Mouse (Mus musculus): Measurements from ENCODE around the gene Hs6st3. TPM values are rescaled to one million over a fixed set of nuclear protein-coding genes. Genes with fewer than 3 reads are reported as not detected.

The Hs6st3 gene
- 0.08 and 0.18 TPM in 2 replicates for polyA plus RNA-seq (2015; fragmentation: Nextera tagmentation; extraction: Ambion mirVana)

- Histone ChIP-seq H3K27ac (no peak within 1 kb of the TSS), H3K27me3 (peaks cover 64% of the 10 kb centered on the region), H3K36me3 (no peaks in the 10 kb centered on the region), H3K4me2 (peak within 1 kb of the TSS; percentile 100), H3K9ac (peak within 1 kb of the TSS; percentile 53), H3K4me1 (replicated peaks) (peaks cover 20% of the 10 kb centered on the region), H3K9me3 (replicated peaks) (no peaks in the 10 kb centered on the region), H3K4me3 (peak within 1 kb of the TSS; percentile 72)
- ATAC-seq (replicated peaks; ENCODE audit: insufficient number of reproducible peaks, insufficient read depth, low FRiP score, low read depth), result no peak
- WGBS, result under 1% methylated on average over 94 of the region's 100 CpGs
Measured at GRCm38 (mm10) chr14:119137906-119138785, at the start of gene Hs6st3. Gene Hs6st3 (plus strand): TSS chr14:119138341.

- WGBS, result under 1% methylated on average over 72 of the region's 72 CpGs
- no peaks in the 10 kb centered on the region for H3K27me3 ChIP-seq
- H3K4me3 ChIP-seq, result peak within 1 kb of the TSS; percentile 77
- no peaks in the 10 kb centered on the region for H3K9me3 ChIP-seq (replicated peaks)
- H3K4me2 ChIP-seq, result peak within 1 kb of the TSS; percentile 94
- H3K27ac ChIP-seq, result peak within 1 kb of the TSS; percentile 51
- ATAC-seq (replicated peaks; ENCODE audit: insufficient number of reproducible peaks, insufficient read depth, low FRiP score, low read depth), result peak; percentile 83
- peak within 1 kb of the TSS; percentile 76 for H3K9ac ChIP-seq
- no peaks in the 10 kb centered on the region for H3K36me3 ChIP-seq
- peaks cover 8% of the 10 kb centered on the region for H3K4me1 ChIP-seq (replicated peaks)
Measured at GRCm38 (mm10) chr14:119098851-119099569, 39.1 kb upstream of the Hs6st3 start, which contains the start of gene Uggt2. Gene Uggt2 (minus strand): TSS chr14:119099430.

- H3K9me3 ChIP-seq (replicated peaks), result no peaks in the 10 kb centered on the region
- no peaks in the 10 kb centered on the region for H3K36me3 ChIP-seq
- peak overlapping the region; percentile 94 for H3K4me2 ChIP-seq
- WGBS, result 2% methylated on average over 13 of the region's 13 CpGs
- H3K4me3 ChIP-seq, result peak overlapping the region; percentile 77
- H3K27ac ChIP-seq, result peak overlapping the region; percentile 51
- H3K9ac ChIP-seq, result peak overlapping the region; percentile 76
- peaks cover 8% of the 10 kb centered on the region for H3K4me1 ChIP-seq (replicated peaks)
- no peak for ATAC-seq (replicated peaks; ENCODE audit: insufficient number of reproducible peaks, insufficient read depth, low FRiP score, low read depth)
- H3K27me3 ChIP-seq, result no peaks in the 10 kb centered on the region
Measured at GRCm38 (mm10) chr14:119099570-119099891, 38.6 kb upstream of the Hs6st3 start.

- Histone ChIP-seq H3K9me3 (replicated peaks) (no peaks in the 10 kb centered on the region), H3K9ac (no peak overlapping the region), H3K4me2 (no peak overlapping the region), H3K27ac (no peak overlapping the region), H3K27me3 (no peaks in the 10 kb centered on the region), H3K4me1 (replicated peaks) (no peaks in the 10 kb centered on the region), H3K4me3 (no peak overlapping the region), H3K36me3 (no peaks in the 10 kb centered on the region)
- ATAC-seq (replicated peaks; ENCODE audit: insufficient number of reproducible peaks, insufficient read depth, low FRiP score, low read depth), result no peak
- 85% methylated on average over 8 of the region's 8 CpGs for WGBS
Measured at GRCm38 (mm10) chr14:119107591-119107990, 30.6 kb upstream of the Hs6st3 start.

GRCm38 (mm10) chr14:119108776-119109301 lies 29.3 kb upstream of the Hs6st3 start:
- WGBS, result 58% methylated on average over 7 of the region's 7 CpGs
- no peak for ATAC-seq (replicated peaks; ENCODE audit: insufficient number of reproducible peaks, insufficient read depth, low FRiP score, low read depth)

GRCm38 (mm10) chr14:119109776-119110218 lies 28.3 kb upstream of the Hs6st3 start:
- WGBS, result 76% methylated on average over 3 of the region's 3 CpGs
- no peak overlapping the region for H3K4me2 ChIP-seq
- H3K9me3 ChIP-seq (replicated peaks), result no peaks in the 10 kb centered on the region
- H3K27me3 ChIP-seq, result no peaks in the 10 kb centered on the region
- ATAC-seq (replicated peaks; ENCODE audit: insufficient number of reproducible peaks, insufficient read depth, low FRiP score, low read depth), result no peak
- H3K4me1 ChIP-seq (replicated peaks), result no peaks in the 10 kb centered on the region
- no peak overlapping the region for H3K9ac ChIP-seq
- no peak overlapping the region for H3K27ac ChIP-seq
- H3K4me3 ChIP-seq, result no peak overlapping the region
- no peaks in the 10 kb centered on the region for H3K36me3 ChIP-seq

More at GRCm38 (mm10) chr14:119108776-119109301, 29.3 kb upstream of the Hs6st3 start:
- H3K27me3 ChIP-seq, result no peaks in the 10 kb centered on the region
- no peak overlapping the region for H3K27ac ChIP-seq
- no peak overlapping the region for H3K4me2 ChIP-seq
- no peak overlapping the region for H3K4me3 ChIP-seq
- H3K9ac ChIP-seq, result no peak overlapping the region
- no peaks in the 10 kb centered on the region for H3K36me3 ChIP-seq
- H3K9me3 ChIP-seq (replicated peaks), result no peaks in the 10 kb centered on the region
- no peaks in the 10 kb centered on the region for H3K4me1 ChIP-seq (replicated peaks)

GRCm38 (mm10) chr14:119112558-119112957 lies 25.6 kb upstream of the Hs6st3 start:
- Histone ChIP-seq H3K9me3 (replicated peaks) (no peaks in the 10 kb centered on the region), H3K36me3 (no peaks in the 10 kb centered on the region), H3K27me3 (no peaks in the 10 kb centered on the region), H3K4me3 (no peak overlapping the region), H3K4me2 (no peak overlapping the region), H3K9ac (no peak overlapping the region), H3K27ac (no peak overlapping the region), H3K4me1 (replicated peaks) (no peaks in the 10 kb centered on the region)
- 69% methylated on average over 6 of the region's 6 CpGs for WGBS
- no peak for ATAC-seq (replicated peaks; ENCODE audit: insufficient number of reproducible peaks, insufficient read depth, low FRiP score, low read depth)

GRCm38 (mm10) chr14:119123582-119123981 lies 14.6 kb upstream of the Hs6st3 start:
- Histone ChIP-seq H3K27ac (peak overlapping the region; percentile 31; the same call in 1 of the 2 replicates), H3K4me1 (replicated peaks) (0 out of 2 replicates have a peak, but pooled peaks cover 2% of the 10 kb centered on the region), H3K36me3 (no peaks in the 10 kb centered on the region), H3K4me2 (peak overlapping the region; percentile 67), H3K9me3 (replicated peaks) (no peaks in the 10 kb centered on the region), H3K9ac (peak overlapping the region; percentile 45; the same call in 1 of the 2 replicates), H3K4me3 (peak overlapping the region; percentile 45), H3K27me3 (no peaks in the 10 kb centered on the region)
- WGBS, result 2% methylated on average over 12 of the region's 12 CpGs
- ATAC-seq (replicated peaks; ENCODE audit: insufficient number of reproducible peaks, insufficient read depth, low FRiP score, low read depth), result no peak

- Histone ChIP-seq H3K4me3 (peak overlapping the region; percentile 45), H3K9me3 (replicated peaks) (no peaks in the 10 kb centered on the region), H3K36me3 (no peaks in the 10 kb centered on the region), H3K4me1 (replicated peaks) (0 out of 2 replicates have a peak, but pooled peaks cover 2% of the 10 kb centered on the region), H3K9ac (no peak overlapping the region), H3K27ac (no peak overlapping the region), H3K4me2 (peak overlapping the region; percentile 67), H3K27me3 (no peaks in the 10 kb centered on the region)
- ATAC-seq (replicated peaks; ENCODE audit: insufficient number of reproducible peaks, insufficient read depth, low FRiP score, low read depth), result no peak; the same call in 1 of the 2 replicates
- 32% methylated on average over 3 of the region's 3 CpGs for WGBS
Measured at GRCm38 (mm10) chr14:119124061-119124460, 14.1 kb upstream of the Hs6st3 start.

- H3K4me3 ChIP-seq, result no peak overlapping the region
- no peak overlapping the region for H3K4me2 ChIP-seq
- H3K9ac ChIP-seq, result no peak overlapping the region
- H3K27ac ChIP-seq, result no peak overlapping the region
- H3K36me3 ChIP-seq, result no peaks in the 10 kb centered on the region
- no peak for ATAC-seq (replicated peaks; ENCODE audit: insufficient number of reproducible peaks, insufficient read depth, low FRiP score, low read depth)
- no peaks in the 10 kb centered on the region for H3K9me3 ChIP-seq (replicated peaks)
- no peaks in the 10 kb centered on the region for H3K27me3 ChIP-seq
- WGBS, result 64% methylated on average over 4 of the region's 4 CpGs
- 0 out of 2 replicates have a peak, but pooled peaks cover 2% of the 10 kb centered on the region for H3K4me1 ChIP-seq (replicated peaks)
Measured at GRCm38 (mm10) chr14:119125840-119126239, 12.3 kb upstream of the Hs6st3 start.

GRCm38 (mm10) chr14:119127330-119127729 lies 10.8 kb upstream of the Hs6st3 start:
- no peak overlapping the region for H3K4me3 ChIP-seq
- H3K9ac ChIP-seq, result no peak overlapping the region
- no peak for ATAC-seq (replicated peaks; ENCODE audit: insufficient number of reproducible peaks, insufficient read depth, low FRiP score, low read depth)
- H3K4me1 ChIP-seq (replicated peaks), result 0 out of 2 replicates have a peak, but pooled peaks cover 2% of the 10 kb centered on the region
- no peak overlapping the region for H3K27ac ChIP-seq
- H3K27me3 ChIP-seq, result no peaks in the 10 kb centered on the region
- H3K9me3 ChIP-seq (replicated peaks), result no peaks in the 10 kb centered on the region
- WGBS, result 81% methylated on average over 2 of the region's 2 CpGs
- H3K36me3 ChIP-seq, result no peaks in the 10 kb centered on the region
- no peak overlapping the region for H3K4me2 ChIP-seq

Data from heart, embryonic 15.5 days (tissue).